Mouse (Mus musculus): ENCODE results near the gene Spast. TPM values are rescaled to one million over a fixed set of nuclear protein-coding genes. Genes with fewer than 3 reads are reported as not detected.

The Spast gene
- polyA plus RNA-seq (2014; fragmentation: Illumina TruSeq; extraction: RNeasy Lipid Tissue Mini Kit (QIAGEN cat#74804); ENCODE audit: low read depth, low replicate concordance): 51.5 TPM

GRCm38 (mm10) chr17:74338937-74339804, at the start of gene Spast:
Gene Spast, plus strand, starts transcription at chr17:74338987.

GRCm38 (mm10) chr17:74295026-74295970, 43.5 kb upstream of the Spast start, which contains the start of gene Memo1:
Gene Memo1, minus strand, starts transcription at chr17:74295521.

GRCm38 (mm10) chr17:74323844-74324243, 14.9 kb upstream of the Spast start, which contains the start of gene Dpy30:
Gene Dpy30, minus strand, starts transcription at chr17:74323944.

GRCm38 (mm10) chr17:74395383-74396065, 56.7 kb downstream of the Spast start, which contains the start of gene Slc30a6:
Gene Slc30a6, plus strand, starts transcription at chr17:74395608.

Other genes with a start within 250 kb of the Spast start
- gene Memo1, start 43.5 kb upstream of the Spast start, polyA plus RNA-seq (2014; fragmentation: Illumina TruSeq; extraction: RNeasy Lipid Tissue Mini Kit (QIAGEN cat#74804); ENCODE audit: low read depth, low replicate concordance): 301 TPM
- gene Dpy30, start 15.0 kb upstream of the Spast start, polyA plus RNA-seq (2014; fragmentation: Illumina TruSeq; extraction: RNeasy Lipid Tissue Mini Kit (QIAGEN cat#74804); ENCODE audit: low read depth, low replicate concordance): 136 TPM
- 35.0 TPM for gene Slc30a6, start 56.6 kb downstream of the Spast start, polyA plus RNA-seq (2014; fragmentation: Illumina TruSeq; extraction: RNeasy Lipid Tissue Mini Kit (QIAGEN cat#74804); ENCODE audit: low read depth, low replicate concordance)
- gene Nlrc4, start 120.2 kb downstream of the Spast start, polyA plus RNA-seq (2014; fragmentation: Illumina TruSeq; extraction: RNeasy Lipid Tissue Mini Kit (QIAGEN cat#74804); ENCODE audit: low read depth, low replicate concordance): 0.52 TPM
- gene Yipf4, start 150.5 kb downstream of the Spast start, polyA plus RNA-seq (2014; fragmentation: Illumina TruSeq; extraction: RNeasy Lipid Tissue Mini Kit (QIAGEN cat#74804); ENCODE audit: low read depth, low replicate concordance): 426 TPM
- gene Birc6, start 189.3 kb downstream of the Spast start, polyA plus RNA-seq (2014; fragmentation: Illumina TruSeq; extraction: RNeasy Lipid Tissue Mini Kit (QIAGEN cat#74804); ENCODE audit: low read depth, low replicate concordance): 192 TPM

Measured in adrenal gland, adult 10 weeks (tissue).